Mouse (Mus musculus) regulatory T cell (primary cell): ENCODE data around the gene Gm21292.
"Not testable (repeated sequence)": the region's sequence is repeated elsewhere in the genome, so short reads cannot be mapped to it uniquely, and the experiment has no call there.

Source experiments
- in situ Hi-C: fragments of 300-600 bp; cut with MboI, MseI; formaldehyde crosslinking; loops from one replicate; pipeline ENCODE4 v1.15.1; 2025; ENCODE audit warnings: high pct_unique_total_duplicates

Gene Gm21292

DNA sequence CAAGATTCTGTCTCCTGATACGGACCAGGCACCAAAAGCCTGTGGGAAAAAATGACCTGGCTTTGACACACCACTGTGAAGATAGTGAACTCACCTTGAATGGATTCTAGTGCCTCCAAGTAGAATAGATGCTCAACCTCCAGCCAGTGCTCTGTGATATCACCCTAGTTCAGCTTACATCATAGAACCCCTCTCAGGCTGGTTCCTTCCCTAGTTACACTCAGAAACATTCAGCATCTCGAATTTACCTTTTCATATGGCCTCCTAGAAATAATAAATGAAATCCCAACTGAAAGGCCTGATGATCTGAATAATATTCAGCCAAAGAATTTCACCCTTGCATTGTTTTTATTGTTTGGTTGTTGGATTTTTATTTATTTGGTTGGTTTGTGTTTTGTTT, at the start of gene Gm21292:
Gene Gm21292 (minus strand): TSS at position 101 of the 400 bp plus-strand sequence.
- in situ Hi-C loops, result not testable (repeated sequence)
